Mouse (Mus musculus): ENCODE measurements around the gene Snrpc.

The Snrpc gene

DNA sequence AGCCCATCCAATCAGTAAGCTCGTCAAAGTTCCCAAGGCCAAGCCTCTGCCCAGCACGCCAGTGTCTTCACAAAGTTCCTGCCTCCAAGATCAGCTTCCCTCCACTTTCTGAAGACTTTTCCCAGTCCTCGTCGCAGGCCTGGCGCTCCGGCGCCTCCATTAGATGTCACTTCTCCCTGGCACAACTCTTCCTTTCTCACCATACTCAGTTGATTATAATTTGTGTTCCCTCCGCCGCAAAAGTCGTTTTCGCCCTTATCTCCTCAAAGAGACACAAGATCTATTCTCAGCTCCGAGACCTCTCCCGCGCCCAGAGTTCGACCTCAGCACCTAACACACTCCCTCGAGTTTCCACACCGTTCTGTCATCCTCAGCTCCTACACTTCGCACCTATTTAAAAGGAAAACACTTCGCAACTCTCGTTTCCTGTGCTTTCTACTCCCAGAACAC, 18.4 kb upstream of the Snrpc start:
- DNase-seq (ENCODE audit: low spot score in 2 of 2), result peak; percentile 33 to 41

DNA sequence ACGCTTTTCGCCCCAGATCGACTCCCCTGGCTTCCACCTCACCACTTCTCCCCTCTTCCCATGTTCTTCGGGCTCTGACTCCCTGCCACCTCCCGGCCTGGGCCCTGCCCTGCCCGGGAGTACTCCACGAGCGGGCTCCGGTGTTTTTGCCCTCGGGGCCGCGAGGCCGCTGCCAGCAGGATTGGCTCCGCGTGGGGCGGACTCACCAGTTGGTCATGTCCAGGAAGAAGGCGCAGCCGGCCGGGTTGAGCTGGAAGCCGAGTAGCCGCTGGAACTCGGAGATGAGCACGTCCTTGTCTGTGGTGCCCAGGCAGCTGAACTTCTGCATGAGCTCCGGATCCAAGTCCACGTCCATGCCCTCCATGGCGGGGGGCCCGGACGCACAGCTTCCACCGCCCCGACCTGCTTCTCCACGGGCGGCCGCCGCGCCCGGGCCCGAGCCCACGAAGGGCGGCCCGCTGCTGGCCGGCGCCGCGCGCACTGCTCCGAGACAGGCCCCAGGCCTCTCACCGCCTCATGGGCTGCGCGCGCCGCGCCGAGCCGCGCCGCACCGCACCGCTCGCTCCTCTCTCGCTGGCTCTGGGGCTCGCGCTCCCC, 17.9 kb upstream of the Snrpc start:
- DNase-seq (ENCODE audit: low spot score in 2 of 2), result peak; percentile 36 to 56

DNA sequence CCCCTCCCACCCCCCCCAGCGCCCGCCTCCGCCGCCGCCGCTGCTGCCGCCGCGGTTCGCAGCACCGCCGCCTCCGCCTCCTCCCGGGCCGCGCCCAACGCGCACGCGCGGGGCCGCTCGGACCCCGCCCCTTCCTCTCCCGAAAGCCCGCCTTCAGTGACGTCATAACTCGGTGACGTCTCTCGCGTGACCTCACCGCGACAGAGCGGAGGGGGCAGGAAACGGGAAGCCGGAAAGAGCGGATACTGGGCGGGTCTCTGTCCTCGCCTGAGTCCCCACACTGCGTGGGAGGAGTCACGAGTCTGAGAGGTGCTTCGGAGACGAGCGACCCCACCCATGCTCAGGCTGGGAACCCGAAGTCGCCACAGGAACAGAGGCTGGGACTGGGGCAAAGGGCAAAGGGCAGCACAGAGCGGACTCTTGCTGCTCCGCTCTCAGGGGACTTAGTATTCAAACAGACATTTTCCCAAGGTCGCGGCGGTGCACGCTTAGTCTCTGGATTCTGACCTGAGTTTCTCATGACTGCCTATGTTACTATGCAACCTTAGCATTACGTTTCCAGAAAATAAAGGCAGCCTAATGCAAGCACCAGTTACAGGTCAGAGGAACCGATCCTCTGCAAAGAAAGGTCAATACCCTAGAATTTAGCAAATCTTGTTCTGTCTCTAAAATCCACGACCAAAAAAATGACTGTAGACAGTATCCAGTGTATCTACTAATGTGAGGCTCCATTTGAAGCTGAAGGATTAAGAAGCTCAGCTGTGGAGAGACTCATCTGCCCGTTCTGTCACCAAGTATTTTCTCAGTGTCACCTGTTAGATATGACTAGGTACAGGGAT, 17.2 kb upstream of the Snrpc start, which contains the start of gene D17Wsu92e:
Gene D17Wsu92e (minus strand): TSS at position 81 of the 839 bp plus-strand sequence.
- peak; percentile 96 to 99 for DNase-seq (ENCODE audit: low spot score in 2 of 2)

DNA sequence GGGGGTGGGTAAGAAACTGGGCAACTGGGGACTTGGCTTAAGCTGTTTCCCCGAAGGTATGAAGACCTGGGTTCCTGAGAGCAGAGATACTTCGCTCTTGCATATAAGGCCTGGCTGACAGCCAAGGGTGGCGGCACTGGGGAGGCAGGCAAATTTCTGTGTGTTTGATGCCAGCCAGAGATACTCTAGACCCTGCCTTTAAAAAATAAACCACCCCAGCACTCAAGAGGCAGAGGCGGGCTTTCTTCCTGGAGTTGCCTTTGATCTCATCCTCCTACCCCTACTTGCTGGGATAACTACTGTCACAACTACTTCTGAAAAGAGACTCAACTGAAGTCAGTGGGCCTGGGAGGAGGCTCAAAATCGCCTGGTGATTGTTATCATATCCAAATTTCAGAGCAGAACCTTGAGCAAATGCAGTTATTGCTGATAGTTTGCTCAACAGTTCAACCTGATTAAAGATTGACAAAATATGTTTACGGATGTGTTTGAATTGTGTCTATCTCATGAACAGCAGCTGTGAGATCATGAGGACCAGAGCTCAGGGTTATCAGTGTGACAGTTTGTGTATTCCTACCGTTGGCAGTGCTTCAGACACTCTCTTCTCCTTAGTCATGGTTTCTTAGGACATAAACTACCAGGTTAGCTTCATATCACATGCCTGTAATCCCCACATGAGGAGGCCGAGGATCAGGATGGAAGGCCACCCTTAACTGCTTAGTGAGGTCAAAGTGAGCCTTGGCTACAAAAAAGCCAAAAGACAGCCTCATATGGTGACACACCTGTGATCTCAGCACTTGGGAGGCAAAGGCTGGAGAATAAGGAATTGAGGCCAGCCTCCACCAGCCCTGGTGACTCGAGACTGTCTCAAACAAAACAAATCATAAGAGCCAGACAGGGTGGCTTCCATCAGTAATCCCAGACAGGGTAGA, 16.3 kb upstream of the Snrpc start:
- DNase-seq (ENCODE audit: low spot score in 2 of 2), result no peak

DNA sequence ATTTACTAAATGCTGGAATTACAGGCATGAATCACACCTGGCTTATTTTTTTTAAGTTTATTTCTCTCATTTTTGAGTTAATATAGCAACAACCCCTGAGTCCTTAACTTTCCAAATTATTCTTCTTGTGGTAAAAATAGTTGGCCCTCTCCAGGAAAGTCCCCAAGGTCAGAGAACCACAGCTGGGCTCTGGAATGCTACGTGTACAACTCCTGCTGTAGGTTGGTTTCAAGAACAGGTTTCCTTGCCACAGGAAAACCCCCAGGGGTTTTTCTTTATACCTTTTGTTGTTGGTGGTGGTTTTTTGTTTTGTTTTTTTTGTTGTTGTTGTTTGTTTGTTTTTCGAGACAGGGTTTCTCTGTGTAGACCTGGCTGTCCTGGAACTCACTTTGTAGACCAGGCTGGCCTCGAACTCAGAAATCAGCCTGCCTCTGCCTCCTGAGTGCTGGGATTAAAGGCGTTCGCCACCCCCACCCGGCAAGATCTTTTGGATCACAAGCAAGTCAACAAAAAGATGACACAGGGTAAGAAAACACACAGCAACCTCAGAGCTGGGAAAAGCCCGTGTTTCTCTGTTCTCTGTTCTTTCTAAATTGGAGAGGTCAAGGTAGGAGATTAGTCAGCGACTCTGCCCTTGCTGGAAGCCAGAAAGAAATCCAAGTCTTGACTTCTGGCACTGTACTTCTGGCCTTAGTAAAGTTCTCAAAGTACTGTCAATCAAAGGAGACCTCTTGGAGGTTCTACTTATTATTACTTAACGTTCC, 14.6 kb upstream of the Snrpc start:
- no peak for DNase-seq (ENCODE audit: low spot score in 2 of 2)

DNA sequence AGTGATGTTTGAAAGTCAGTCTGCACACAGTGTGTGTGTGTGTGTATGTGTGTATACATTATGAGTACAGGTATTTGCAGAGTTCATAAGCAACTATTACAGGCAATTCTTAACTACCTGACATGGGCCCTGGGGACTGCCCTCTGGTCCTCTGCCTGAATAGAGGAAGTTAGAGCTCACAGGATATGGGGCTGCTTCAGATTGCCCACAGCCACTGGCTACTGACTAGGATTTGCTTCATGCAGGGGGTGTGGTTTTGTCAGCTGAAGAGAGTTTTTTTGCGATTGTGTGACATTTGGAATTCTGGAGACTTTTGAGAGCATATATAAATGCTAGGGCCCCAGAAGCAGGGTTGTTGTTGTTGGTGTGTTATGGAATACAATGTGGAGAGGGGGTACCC, 13.0 kb upstream of the Snrpc start:
- no peak for DNase-seq (ENCODE audit: low spot score in 2 of 2)

DNA sequence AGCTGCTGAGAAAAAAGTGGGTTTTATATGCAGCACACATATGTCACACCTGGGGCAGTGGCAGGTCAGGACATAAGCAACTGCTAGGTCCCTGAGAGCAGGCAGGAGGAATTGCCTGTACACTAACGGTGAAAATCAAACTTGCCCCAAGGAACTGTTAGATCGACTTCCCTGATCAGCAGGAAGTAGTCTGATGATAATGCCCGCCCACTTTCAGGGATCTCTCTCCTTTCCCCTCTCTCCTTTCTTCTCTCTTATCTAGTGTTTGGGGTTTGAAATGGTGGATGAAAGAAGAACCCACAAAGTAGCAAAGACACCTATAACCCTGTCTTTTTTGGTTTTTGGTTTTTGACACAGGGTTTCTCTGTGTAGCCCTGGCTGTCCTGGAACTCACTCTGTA, 12.4 kb upstream of the Snrpc start:
- no peak for DNase-seq (ENCODE audit: low spot score in 2 of 2)

DNA sequence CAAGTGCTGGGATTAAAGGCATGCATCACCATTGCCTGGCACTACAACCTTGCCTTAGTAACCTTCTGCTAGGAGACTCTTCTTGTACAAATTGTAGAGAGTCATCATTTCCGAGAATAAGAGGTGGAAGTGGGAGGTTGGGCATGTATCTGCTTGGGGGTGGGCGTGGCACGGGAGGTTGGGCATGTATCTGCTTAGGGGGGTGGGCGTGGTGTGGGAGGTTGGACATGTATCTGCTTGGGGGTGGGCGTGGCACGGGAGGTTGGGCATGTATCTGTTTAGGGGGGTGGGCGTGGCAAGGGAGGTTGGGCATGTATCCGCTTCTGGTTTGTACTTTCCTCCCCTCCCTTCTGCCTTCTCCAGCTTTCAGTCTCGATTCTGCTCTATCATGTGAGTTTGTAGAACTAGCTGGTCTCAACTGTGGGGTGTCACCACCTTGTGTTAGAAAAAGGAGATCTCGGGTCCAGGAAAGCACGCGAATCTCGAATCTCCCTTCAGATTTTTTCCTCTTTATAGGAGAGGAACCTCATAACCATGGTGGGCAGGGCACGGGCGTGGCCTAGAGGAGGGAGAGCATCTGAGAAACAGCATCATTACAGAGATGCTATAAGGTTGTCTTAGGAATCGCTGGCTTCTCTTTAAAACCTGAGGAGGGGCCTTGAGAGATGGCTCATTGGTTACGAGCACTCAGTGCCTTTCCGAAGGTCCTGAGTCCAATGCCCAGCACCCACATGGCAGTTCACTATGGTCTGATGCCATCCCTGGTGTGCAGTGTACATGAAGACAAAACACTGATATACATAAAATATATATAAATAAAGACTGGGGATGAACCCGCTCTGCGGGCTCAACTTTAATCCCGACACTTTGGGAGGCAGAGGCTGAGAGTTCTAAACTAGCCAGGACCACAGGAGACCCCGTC, 11.7 kb upstream of the Snrpc start:
- peak; percentile 23 to 31 for DNase-seq (ENCODE audit: low spot score in 2 of 2)

DNA sequence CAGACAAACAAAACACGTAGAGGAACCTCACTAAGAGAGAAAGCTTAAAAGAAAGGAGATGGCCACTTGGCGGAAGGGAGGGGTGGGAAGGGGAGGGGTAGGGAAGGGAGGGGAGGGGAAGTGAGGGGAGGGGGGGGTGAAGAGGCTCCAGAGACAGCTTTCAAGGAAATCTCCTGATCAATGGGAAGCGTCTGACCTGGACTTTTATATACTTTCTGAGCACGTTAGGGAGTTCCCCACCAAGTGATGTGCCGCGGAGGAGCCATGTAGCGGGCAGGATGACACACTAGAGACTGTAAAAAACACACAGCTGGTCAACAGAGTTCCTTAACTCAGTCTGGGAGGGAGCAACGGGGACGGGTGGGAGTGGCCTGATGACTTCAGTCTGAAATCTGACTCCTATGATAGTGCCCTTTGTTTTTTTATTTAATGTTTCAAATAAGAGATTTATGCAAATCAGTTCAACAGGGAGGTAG, 11.0 kb upstream of the Snrpc start:
- DNase-seq (ENCODE audit: low spot score in 2 of 2), result no peak

DNA sequence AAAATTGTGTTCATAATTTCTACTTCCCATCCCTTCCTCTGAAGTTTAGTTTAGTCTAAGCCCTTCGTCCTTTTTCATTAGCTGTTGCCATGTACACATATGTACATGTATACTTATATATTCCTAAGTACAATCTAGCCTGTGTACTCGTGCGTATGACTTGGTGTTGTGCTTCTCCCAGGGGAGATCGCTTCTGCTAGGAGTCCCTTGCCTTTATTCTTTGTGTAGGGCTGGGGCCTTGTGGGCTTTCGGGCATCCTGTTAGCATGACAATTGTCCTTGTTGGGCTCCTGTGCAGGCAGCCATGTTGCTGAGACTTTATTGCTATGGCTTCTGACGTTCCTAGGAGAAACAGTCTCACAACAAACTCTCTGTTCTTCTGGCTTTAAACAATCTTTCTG, 10.4 kb upstream of the Snrpc start:
- no peak for DNase-seq (ENCODE audit: low spot score in 2 of 2)

DNA sequence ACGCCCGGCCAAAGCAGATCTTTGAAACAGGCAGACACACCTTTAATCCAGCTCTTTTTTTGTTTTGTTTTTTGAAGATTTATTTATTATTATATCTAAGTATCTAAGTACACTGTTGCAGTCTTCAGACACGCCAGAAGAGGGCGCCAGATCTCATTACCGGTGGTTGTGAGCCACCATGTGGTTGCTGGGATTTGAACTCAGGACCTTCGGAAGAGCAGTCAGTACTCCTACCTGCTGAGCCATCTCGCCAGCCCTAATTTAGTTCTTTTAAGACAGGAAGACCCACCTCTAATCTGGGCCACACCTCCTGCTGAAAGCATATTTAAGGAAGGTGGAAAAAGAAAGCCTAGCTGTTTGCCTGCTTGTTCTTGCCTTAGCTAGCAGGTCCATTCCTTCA, 7.5 kb upstream of the Snrpc start:
- DNase-seq (ENCODE audit: low spot score in 2 of 2), result no peak

DNA sequence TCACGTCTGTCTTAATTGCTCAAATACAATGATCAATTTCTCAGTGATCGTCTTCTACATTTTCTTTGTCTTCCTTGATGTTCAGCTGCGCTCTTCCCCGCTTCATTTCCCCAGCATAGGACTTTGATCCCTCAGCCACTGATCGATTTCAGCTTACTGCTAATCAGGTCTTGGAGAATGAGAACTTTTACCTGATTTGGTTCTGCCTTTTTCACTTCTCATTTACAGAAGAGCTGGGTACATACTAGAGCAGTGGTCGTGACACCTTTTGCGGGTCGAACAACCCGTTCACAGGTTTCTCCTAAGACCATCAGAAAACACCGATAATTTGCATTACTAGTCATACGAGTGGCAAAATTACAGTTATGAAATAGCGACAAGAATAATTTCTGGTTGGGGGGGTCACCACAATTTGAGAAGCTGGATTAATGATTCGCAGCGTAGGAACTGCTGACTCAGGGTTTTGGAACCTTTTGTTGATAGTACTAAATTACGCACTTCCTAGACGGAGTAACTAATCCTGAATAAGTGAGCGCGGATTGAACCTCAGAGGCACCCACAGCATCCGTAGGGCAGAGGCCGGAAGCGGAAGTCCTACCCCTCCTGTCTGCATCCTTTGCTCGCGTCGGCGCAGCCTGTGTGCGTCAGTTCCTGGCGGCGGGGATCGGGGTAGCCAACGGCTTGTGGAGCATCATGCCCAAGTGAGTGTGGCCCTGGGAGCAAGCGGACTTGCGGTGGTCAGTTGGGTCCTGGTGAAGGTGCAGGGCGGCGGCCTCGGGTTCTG, 1.7 kb downstream of the Snrpc start:
- peak; percentile 98 for DNase-seq (ENCODE audit: low spot score in 2 of 2)

DNA sequence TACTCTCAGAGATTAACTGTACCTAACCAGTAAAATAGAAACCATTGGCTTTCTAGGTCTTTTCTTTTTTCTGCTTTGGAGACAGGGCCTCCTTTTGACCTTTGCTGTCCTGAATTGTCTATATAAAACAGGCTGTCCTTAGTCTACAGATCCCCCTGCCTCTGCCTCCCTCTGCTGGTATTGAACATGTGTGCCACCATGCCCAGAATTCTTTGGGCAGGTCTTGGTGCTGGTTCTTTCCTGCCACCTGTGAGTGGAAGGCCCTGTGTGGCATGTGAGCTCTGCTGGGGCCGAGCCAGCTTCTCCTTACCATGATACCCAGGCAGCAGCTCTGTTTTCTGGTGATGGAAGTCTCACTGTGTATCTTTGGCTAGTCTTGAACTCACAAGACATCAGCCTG, 10.4 kb downstream of the Snrpc start:
- no peak for DNase-seq (ENCODE audit: low spot score in 2 of 2)

DNA sequence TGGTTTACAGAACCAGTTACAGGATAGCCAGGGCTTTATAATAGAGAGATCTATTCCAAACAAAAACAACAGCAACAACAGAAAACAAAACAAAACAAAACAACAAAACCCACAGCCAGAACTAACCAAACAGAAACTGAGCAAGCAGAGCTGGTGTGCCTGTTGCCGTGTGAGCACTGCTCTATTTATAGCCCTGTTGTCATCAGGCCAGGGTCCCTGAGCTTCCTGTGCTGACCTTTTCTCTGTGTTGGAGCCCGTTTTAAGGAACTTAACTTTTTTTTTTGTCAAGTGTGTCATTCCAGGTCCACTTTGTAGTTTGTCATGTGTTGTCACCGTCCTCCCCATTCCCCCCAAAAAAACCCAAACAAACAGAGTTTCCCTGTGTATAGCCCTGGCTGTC, 13.1 kb downstream of the Snrpc start:
- no peak for DNase-seq (ENCODE audit: low spot score in 2 of 2)

DNA sequence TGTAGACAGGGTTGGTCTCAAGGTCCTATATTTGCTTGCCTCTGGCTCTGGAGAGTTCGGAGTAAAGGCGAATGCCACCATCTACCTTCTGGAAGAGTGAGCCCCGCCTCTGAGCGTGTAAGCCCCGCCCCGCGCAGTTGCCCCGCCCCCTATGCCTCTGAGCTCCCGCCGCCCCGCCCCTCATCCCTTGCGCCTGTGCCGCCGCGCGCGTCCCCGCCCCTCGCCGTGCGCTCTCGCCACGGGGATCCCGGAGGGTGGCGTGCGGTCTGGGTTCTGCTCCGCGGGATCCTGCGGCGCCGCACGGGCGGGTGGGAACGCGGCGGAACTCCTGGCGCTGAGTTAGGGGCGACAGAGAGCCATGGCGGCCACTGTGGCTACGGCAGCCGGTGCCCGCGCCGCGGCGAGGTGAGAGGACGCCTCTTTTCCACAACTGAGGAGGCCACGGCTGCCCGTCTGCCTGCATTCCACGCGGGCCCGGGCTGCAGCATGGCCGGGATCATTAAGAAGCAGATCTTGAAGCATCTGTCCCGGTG, 18.4 kb downstream of the Snrpc start, which contains the start of gene Uhrf1bp1:
Gene Uhrf1bp1 (plus strand): TSS at position 177 of the 533 bp plus-strand sequence.
- DNase-seq (ENCODE audit: low spot score in 2 of 2), result peak; percentile 74 to 79

DNA sequence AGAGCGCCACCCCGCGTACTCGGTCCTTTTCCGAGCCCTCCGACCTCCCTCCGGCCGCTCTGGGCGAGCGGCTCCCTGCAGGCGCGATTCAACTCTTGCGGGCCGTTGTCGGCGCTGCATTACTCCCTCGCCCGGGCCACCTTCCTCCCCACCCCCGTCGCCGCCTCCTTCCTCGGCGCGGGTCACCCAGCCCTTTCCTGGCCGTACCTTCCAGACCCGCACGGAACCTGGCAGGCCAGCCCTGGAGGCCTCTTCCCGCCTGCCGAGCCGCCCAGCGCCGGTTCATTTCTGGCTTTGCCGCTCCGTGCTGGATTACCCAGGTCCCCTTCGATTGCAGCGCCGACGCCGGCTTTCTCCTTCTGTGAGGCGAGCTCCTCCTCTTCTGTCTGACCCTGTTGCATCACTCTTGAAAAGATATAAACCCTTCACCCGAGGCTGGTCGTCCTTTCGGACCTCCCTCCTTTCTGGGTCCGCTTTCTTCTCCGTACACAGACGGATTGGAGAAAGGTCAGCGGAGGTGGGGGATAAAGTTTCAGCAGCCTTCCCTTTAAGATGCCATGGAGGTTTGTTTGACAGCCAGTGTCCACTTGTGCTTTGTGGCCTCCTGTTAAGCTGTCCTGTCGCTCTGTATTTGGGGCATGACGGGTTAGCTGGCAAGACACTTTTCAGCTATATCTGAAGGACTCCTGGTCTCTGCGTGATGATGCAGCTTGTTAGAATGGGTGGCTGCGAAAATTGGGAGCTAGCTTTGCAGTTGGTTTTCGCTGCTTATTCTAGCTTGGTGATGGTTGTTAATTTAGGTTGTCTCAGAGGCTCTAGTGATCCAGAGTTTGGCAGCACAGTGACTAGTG, 19.1 kb downstream of the Snrpc start:
- DNase-seq (ENCODE audit: low spot score in 2 of 2), result peak; percentile 37 to 44

DNA sequence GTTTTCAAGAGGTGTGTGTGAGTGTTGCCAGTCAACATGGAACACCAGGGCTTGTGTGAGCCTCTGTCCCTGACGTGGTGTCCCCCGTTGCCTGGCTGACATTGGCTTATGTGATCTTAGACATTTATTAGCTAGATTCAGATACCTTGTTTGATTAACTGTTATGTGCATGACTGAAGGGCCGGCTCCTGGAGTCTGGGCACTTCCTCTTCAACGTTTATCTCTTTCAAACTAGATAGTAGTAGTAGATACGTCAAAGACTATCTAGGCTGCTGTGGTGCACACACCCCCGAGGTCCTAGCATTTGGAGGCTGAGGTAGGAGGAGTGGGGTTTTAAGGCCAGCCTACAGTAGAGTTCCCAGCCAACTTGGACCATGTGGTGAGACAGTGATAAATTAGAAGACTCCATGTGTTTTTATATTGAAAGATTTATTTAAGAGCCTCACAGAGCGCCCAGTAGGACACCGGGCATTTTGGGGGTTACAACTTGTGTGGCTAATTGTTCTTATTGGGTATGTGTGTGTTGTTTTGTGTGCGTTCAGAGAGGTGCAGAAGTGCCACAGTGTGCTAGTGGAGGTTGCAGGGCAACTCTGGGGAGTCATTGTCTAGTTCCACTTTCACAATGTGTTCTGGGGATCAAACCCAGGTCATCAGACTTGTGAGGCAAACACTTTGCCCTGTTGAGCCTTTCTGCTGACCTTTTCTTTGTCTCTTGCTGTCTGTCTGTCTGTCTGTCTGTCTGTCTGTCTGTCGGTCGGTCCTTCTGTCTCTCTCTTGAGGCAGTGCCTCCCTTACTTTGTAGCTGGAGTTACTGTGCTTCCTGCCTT, 19.9 kb downstream of the Snrpc start:
- no peak for DNase-seq (ENCODE audit: low spot score in 2 of 2)
